Mouse (Mus musculus): ENCODE data around the gene Gzf1. TPM values are rescaled to one million over a fixed set of nuclear protein-coding genes. Genes with fewer than 3 reads are reported as not detected.

Gzf1 gene
- polyA plus RNA-seq (2017; shearing (Covaris generic)) = 10 to 100 TPM; 11.1 to 12.3 TPM

- ATAC-seq = peak; percentile 98
Observed at GRCm38 (mm10) chr2:148680775-148681291, at the start of gene Gzf1. TSS of gene Gzf1 (plus strand) at chr2:148681023.

GRCm38 (mm10) chr2:148631602-148632001 is 49.2 kb upstream of the Gzf1 start:
- no peak for ATAC-seq

GRCm38 (mm10) chr2:148634466-148634865 is 46.4 kb upstream of the Gzf1 start:
- ATAC-seq = no peak

GRCm38 (mm10) chr2:148642610-148643370 is 38.0 kb upstream of the Gzf1 start:
- ATAC-seq = no peak

GRCm38 (mm10) chr2:148644421-148645000 is 36.3 kb upstream of the Gzf1 start:
- ATAC-seq = no peak

GRCm38 (mm10) chr2:148650587-148651357 is 30.1 kb upstream of the Gzf1 start:
- no peak for ATAC-seq

GRCm38 (mm10) chr2:148654961-148655360 is 25.9 kb upstream of the Gzf1 start:
- peak; percentile 84 for ATAC-seq

- no peak for ATAC-seq
Observed at GRCm38 (mm10) chr2:148663458-148663857, 17.4 kb upstream of the Gzf1 start.

- peak; percentile 99 for ATAC-seq
Observed at GRCm38 (mm10) chr2:148672199-148673096, 8.4 kb upstream of the Gzf1 start, which contains the start of gene Nxt1. TSS of gene Nxt1 (plus strand) at chr2:148672601.

GRCm38 (mm10) chr2:148677801-148678200 is 3.0 kb upstream of the Gzf1 start:
- no peak for ATAC-seq

- ATAC-seq = no peak
Observed at GRCm38 (mm10) chr2:148679346-148679745, 1.5 kb upstream of the Gzf1 start.

GRCm38 (mm10) chr2:148681461-148681891 is 653 bp downstream of the Gzf1 start:
- peak; percentile 28 for ATAC-seq

- no peak for ATAC-seq
Observed at GRCm38 (mm10) chr2:148683031-148683430, 2.2 kb downstream of the Gzf1 start.

GRCm38 (mm10) chr2:148684972-148685371 is 4.1 kb downstream of the Gzf1 start:
- no peak for ATAC-seq

GRCm38 (mm10) chr2:148685709-148686108 is 4.9 kb downstream of the Gzf1 start:
- ATAC-seq = no peak

- ATAC-seq = no peak
Observed at GRCm38 (mm10) chr2:148686862-148687261, 6.0 kb downstream of the Gzf1 start.

- ATAC-seq = no peak
Observed at GRCm38 (mm10) chr2:148687971-148688370, 7.1 kb downstream of the Gzf1 start.

- peak; percentile 84 for ATAC-seq
Observed at GRCm38 (mm10) chr2:148689444-148690140, 8.8 kb downstream of the Gzf1 start.

GRCm38 (mm10) chr2:148690291-148690690 is 9.5 kb downstream of the Gzf1 start:
- ATAC-seq = no peak

- ATAC-seq = no peak
Observed at GRCm38 (mm10) chr2:148690781-148691180, 10.0 kb downstream of the Gzf1 start.

GRCm38 (mm10) chr2:148698571-148698970 is 17.7 kb downstream of the Gzf1 start:
- no peak for ATAC-seq

Measured in activated CD4-positive, CD25-positive, alpha-beta regulatory T cell, adult 4 months (primary cell).